Mouse (Mus musculus): ENCODE data around the gene Nos3. TPM values are rescaled to one million over a fixed set of nuclear protein-coding genes. Genes with fewer than 3 reads are reported as not detected.

Gene Nos3
- total RNA-seq, 2 experiments from 2014 or later = 6.8 to 7.0 TPM

DNA sequence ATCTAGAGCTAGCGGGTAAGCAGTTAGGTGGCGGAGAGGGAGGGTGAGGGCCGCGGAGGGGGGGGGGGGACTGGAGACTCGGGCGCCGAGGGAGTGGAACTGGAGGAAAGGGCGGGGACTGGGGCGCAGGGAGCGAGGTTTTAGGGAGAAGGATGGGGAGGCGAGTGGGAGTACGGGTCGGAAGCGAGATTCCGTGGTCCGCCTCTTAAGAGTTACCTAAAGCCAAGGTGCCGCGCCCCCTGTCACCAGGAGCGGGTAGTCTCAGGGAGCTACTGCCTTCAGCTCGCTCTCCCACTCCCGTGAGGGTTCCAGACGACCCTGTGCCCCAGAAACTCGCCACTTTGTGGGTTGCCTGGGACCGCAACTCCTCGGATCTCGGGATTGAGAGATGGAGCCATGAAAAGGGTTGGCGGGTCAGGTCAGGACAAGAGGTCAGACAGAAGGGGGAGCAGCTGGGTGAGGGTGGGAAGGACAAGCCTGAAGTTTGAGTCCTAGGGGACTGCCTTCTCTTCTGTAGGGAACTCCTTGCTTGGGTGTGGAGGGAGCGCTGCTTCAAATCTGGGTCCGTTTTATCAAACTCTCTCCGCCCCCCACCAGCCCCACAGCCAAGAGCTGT, 60.9 kb downstream of the Nos3 start:
- DNase-seq (ENCODE audit: low spot score in 2 of 2) = no peak

DNA sequence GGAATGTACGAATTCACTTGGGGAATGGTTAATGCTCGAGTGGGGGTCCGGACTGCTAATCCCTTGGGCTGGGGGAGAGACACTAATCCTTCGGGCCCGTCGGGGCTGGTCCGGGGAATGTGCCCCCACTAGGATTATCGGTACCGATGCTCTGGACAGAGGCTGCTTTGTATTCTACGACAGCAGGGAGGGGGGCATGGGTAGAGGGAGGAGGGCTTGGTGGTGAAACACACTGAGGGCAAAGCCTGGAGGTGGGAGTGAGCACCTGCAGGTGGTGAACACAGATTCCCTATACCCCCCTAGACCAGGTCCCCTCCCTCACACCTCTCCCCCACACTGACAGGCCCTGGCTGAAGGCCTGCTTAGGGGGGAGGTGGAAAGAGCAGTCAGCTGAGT, 61.4 kb downstream of the Nos3 start:
- no peak for DNase-seq (ENCODE audit: low spot score in 2 of 2)

DNA sequence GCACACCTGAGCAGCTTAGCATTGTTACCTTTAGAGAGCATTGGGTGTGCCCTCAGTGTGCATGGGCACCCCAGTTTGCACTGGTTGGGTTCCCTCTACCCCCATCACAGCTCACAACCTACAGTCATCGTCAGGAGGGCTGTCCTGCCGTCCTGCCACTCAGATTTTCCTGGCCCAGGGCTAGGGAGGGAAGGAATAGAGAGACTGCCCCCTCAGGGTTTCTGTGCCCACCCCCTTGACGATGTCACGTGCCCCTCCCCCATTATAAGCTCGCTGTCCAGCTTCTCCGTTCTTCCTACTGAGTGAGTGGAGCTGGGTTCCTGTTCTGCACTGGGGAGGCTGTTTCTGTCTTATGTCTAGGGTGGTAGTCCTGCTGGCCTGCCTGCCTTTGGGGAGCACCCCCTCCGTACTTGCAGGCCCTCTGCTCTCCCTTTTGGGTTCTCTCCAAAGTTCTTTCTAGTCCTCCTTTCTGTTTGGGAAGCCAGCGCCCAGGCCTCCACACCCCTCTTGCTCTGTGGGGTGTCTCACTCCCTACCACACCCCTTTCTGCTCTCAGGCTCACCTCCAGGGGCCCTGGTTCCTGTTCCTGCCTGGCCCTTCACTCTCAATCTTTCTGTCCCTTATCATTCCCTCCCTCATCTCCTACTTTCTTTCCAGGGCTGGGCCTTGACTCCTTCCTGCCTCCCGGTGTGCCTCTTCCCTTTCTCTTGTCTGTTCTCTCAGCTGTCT, 62.1 kb downstream of the Nos3 start:
- no peak for DNase-seq (ENCODE audit: low spot score in 2 of 2)

DNA sequence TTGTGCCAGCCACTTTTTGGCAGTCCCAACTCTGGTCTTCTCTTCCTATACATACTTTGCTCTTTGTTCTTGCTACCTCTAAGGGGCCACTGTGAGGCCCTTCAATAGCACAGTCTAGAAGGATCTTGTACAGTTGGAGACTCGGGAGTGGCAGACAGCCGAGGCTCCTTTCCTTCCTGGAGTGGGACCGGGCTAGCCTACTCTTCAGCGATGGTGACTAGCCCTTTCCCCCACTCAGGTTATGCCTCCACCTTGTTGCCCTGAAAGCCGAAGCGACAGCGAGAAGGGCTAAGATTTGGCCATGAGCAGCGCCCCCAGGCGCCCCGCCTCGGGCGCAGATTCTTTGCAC, 62.6 kb downstream of the Nos3 start:
- DNase-seq (ENCODE audit: low spot score in 2 of 2) = no peak

DNA sequence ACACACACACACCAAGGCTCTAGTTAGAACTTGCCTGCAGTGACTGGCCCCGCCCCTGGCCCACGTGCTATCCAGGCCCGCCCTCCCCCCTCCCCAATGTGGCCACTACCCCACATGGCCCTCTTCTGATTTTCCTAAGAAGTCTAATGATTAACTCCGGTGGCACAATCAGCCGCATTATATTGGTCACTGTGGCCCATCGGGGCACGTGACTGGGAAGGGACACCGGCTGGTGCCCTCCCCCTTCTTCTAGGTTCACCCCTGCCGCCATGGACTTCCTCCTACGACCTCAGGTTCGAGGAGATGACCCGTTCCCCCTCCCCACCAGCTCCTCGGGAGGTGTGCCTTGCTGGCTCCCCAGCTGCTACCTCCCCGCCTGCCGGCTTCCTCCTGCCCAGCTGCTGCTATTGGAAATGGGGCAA, 63.4 kb downstream of the Nos3 start:
- DNase-seq (ENCODE audit: low spot score in 2 of 2) = no peak

- no peak for DNase-seq (ENCODE audit: low spot score in 2 of 2)
Measured at GRCm38 (mm10) chr5:24428596-24428995, 64.0 kb downstream of the Nos3 start.

- no peak for DNase-seq (ENCODE audit: low spot score in 2 of 2)
Measured at GRCm38 (mm10) chr5:24433993-24434392, 69.4 kb downstream of the Nos3 start.

Other genes starting within 250 kb of the Nos3 start
- gene Nupl2, start 199.8 kb upstream of the Nos3 start, total RNA-seq (2021) = 1 to 10 TPM; 9.0 to 9.7 TPM
- gene Kcnh2, start 13.2 kb upstream of the Nos3 start, total RNA-seq (2021) = 10 to 100 TPM; 23.0 to 26.8 TPM
- gene Atg9b, start 27.3 kb downstream of the Nos3 start, total RNA-seq (2021) = 1 to 10 TPM; 3.0 to 3.7 TPM
- 10 to 100 TPM; 57.0 to 60.1 TPM for gene Abcb8, start 28.9 kb downstream of the Nos3 start, total RNA-seq (2021)
- gene Asic3, start 48.6 kb downstream of the Nos3 start, total RNA-seq (2021) = under 1 TPM; 0.27 to 0.53 TPM
- gene Cdk5, start 58.7 kb downstream of the Nos3 start, total RNA-seq (2021) = 100 to 1,000 TPM; 126 to 133 TPM
- gene Slc4a2, start 59.0 kb downstream of the Nos3 start, total RNA-seq (2021) = 10 to 100 TPM; 30.1 to 30.8 TPM
- 100 to 1,000 TPM; 109 to 115 TPM for gene Fastk, start 80.5 kb downstream of the Nos3 start, total RNA-seq (2021)
- 10 to 100 TPM; 21.8 to 23.7 TPM for gene Tmub1, start 83.0 kb downstream of the Nos3 start, total RNA-seq (2021)
- 100 to 1,000 TPM; 673 to 687 TPM for gene Agap3, start 87.4 kb downstream of the Nos3 start, total RNA-seq (2021)
- not detected for gene Gbx1, start 162.4 kb downstream of the Nos3 start, total RNA-seq (2021)
- under 1 TPM in 1 of 2 experiments, not detected in 1; 0.23 TPM for gene Asb10, start 176.2 kb downstream of the Nos3 start, total RNA-seq (2021)
- not detected for gene 4931409K22Rik, start 192.0 kb downstream of the Nos3 start, total RNA-seq (2021)
- gene Abcf2, start 212.7 kb downstream of the Nos3 start, total RNA-seq (2021) = 10 to 100 TPM; 82.5 to 83.6 TPM
- gene Chpf2, start 221.9 kb downstream of the Nos3 start, total RNA-seq (2021) = 10 to 100 TPM; 60.8 to 64.9 TPM

Data from layer of hippocampus, adult 18-20 months (tissue).